Mouse (Mus musculus): ENCODE data around the gene Synpr. TPM values are rescaled to one million over a fixed set of nuclear protein-coding genes. Genes with fewer than 3 reads are reported as not detected.

The Synpr gene
- polyA plus RNA-seq, 1 experiment from 2014 or later, result 3.5 TPM

DNA sequence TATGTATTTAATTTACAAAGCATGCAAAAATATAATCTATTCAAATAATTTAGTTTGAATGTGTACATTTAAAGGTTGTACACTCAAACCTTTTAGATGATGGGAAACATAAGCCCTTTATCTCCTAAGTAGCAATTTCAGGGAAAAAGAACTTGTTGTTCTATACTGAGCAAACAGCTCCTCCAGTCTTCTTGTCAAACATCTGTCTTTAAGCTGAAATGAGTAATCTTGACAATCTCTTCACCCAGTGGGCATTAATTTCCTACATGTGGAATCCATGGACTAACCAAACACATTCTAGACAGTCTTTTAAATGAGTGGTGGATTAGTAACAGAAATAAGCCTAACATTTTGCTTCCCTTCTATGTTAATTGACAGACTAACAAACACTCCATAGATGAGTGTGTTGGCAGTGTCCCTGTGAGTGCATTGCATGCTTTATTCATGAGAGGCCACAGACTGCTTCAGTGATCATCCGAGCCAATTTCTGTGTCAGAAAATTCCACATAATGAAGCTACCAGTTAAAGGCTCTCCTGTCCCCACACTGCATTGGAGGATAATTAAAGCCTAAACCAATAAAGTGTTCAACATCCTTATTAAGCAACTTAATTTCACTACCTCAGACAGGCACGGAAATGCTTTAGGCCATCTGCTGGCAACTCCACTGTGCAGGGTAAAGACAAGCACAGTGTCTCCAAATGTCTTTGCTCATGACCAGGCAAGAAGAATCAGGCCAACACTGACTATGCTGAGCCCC, 367.1 kb downstream of the Synpr start:
- Histone ChIP-seq H3K27ac (replicated peaks; ENCODE audit: low read depth, low read length) (no peak overlapping the region), H3K4me1 (ENCODE audit: control insufficient read depth, insufficient read depth, low read length) (no peaks in the 10 kb centered on the region), H3K27me3 (ENCODE audit: control insufficient read depth, insufficient read depth, low read length) (no peaks in the 10 kb centered on the region), H3K9me3 (ENCODE audit: control insufficient read depth, low read length) (no peaks in the 10 kb centered on the region), H3K4me3 (ENCODE audit: low read depth, low read length) (no peak overlapping the region), H3K4me2 (ENCODE audit: low read depth, severe bottlenecking) (no peak overlapping the region), H3K9ac (ENCODE audit: low read length) (no peak overlapping the region), H3K36me3 (ENCODE audit: control insufficient read depth, insufficient read depth, low read length) (no peaks in the 10 kb centered on the region)
- 31% methylated on average over 2 of the region's 2 CpGs for WGBS
- ATAC-seq (ENCODE audit: insufficient number of reproducible peaks, low FRiP score, low TSS enrichment, low read depth), result peak; percentile 54; the same call in 1 of the 2 replicates
- peak; percentile 23 for DNase-seq (ENCODE audit: low spot score)

All from limb, embryonic 11.5 days (tissue).